10 mouse cellular contexts compared by ENCODE assay signal in the genomic region with DNA sequence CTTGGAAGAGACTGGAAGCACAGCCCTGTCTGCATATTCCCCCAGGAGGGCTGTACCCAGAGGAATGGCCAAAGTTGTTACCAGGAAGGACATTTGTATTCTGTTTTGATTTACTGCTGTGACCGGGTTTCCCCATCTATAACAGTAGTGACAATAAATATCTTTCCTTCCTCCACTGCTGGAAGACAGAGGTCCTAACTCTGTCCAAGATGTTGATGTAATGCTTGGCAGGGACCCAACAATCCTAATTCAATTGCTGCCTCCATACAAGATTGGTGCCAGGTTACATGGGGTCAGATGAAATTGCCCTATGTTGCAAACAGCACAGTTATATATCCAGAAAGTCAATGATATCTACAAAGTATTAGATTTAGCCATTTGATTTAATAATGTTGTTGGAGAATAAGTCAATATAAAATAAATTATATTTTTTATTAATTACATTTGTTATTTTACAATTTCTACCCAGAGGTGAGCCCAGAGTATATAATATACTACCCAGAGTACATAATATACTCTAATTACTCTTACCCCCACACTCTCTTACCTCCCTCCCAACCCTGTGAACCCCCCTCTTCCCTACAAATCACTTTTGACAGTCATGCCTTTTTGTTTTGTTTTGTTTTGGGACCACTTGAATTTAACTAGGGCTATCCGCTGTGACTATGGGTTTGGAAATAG.
A peak's percentile ranks its signal among the peaks of the same experiment; 100 is the strongest.
DNase-seq lines count a peak whose midpoint lies in the region; ATAC-seq lines count a peak whose summit lies in the region.
"Had no signal": no experiment of that assay in that cellular context is flagged by ENCODE, and none has a peak within 500 bp of the region (broad histone marks: within the 10 kb centered on the region; RNA-seq: fewer than 3 reads in every experiment).

No protein-coding gene starts in this region.

- 60% methylated on average over 2 of the region's 2 CpGs for WGBS in heart, embryonic 11.5 days (ENCODE audit: insufficient replicate concordance)

- H3K36me3 ChIP-seq in heart, embryonic 11.5 days (ENCODE audit: control insufficient read depth, insufficient read depth, low read length) = no peaks in the 10 kb centered on the region
- H3K36me3 ChIP-seq: liver, embryonic 15.5 days had no signal

- H3K4me3 ChIP-seq in heart, embryonic 11.5 days (ENCODE audit: low read depth, low read length) = no peak overlapping the region
- H3K4me3 ChIP-seq: liver, embryonic 15.5 days had no signal

- no peak overlapping the region for H3K9ac ChIP-seq in heart, embryonic 11.5 days (ENCODE audit: low read depth, low read length)
- H3K9ac ChIP-seq: liver, embryonic 15.5 days had no signal

- peak; percentile 27 for DNase-seq in embryo, embryonic 11.5 days (ENCODE audit: low read depth, low spot score)
- DNase-seq in embryo, embryonic 10 days (ENCODE audit: low spot score) = no peak
- peak; percentile 41 for DNase-seq in Muller cell, postnatal 12 days (ENCODE audit: inconsistent ontology term)
- DNase-seq in kidney, postnatal 14 days = peak; percentile 80
- no peak for DNase-seq in layer of hippocampus, adult 9-11 months
- no peak for DNase-seq in left cerebral cortex, adult 8-10 months (ENCODE audit: low spot score in 2 of 2)
- DNase-seq: right cerebral cortex, postnatal 4 days had no signal

- H3K27me3 ChIP-seq in heart, embryonic 11.5 days (ENCODE audit: control insufficient read depth, insufficient read depth, low read length) = no peaks in the 10 kb centered on the region

- peaks cover 14% of the 10 kb centered on the region for H3K4me1 ChIP-seq in heart, embryonic 11.5 days (ENCODE audit: control insufficient read depth, insufficient read depth, low read length)
- H3K4me1 ChIP-seq: liver, embryonic 15.5 days had no signal

- H3K9me3 ChIP-seq in heart, embryonic 11.5 days (replicated peaks; ENCODE audit: control insufficient read depth, low read length) = no peaks in the 10 kb centered on the region
- H3K9me3 ChIP-seq: liver, embryonic 15.5 days had no signal

- ATAC-seq in heart, embryonic 11.5 days (replicated peaks; ENCODE audit: insufficient number of reproducible peaks, low FRiP score, low TSS enrichment) = no peak
- no peak for ATAC-seq in inflammation-experienced regulatory T-cells, adult 6 months

- no peak overlapping the region for H3K27ac ChIP-seq in heart, embryonic 11.5 days (ENCODE audit: low read depth, low read length)
- H3K27ac ChIP-seq: liver, embryonic 15.5 days had no signal

- H3K4me2 ChIP-seq in heart, embryonic 11.5 days = 0 out of 2 replicates have a peak overlapping the region, but pooled peaks have one; percentile 15
- H3K4me2 ChIP-seq: liver, embryonic 15.5 days had no signal

Comparison
In these comparisons a context has a peak if more than half of its experiments do, and no peak if none do; other contexts are left out.
1. DNase-seq: peak in embryo, embryonic 11.5 days (single experiment), Muller cell, postnatal 12 days (single experiment) and kidney, postnatal 14 days (single experiment); none in embryo, embryonic 10 days (single experiment), layer of hippocampus, adult 9-11 months (single experiment) and left cerebral cortex, adult 8-10 months (0 of 2).